Mouse (Mus musculus) layer of hippocampus, postnatal 14 days (tissue): ENCODE measurements around the gene Naa25. TPM values are rescaled to one million over a fixed set of nuclear protein-coding genes. Genes with fewer than 3 reads are reported as not detected.
A peak's percentile ranks its signal among the peaks of the same experiment; 100 is the strongest.
"Not testable (repeated sequence)": the region's sequence is repeated elsewhere in the genome, so short reads cannot be mapped to it uniquely, and the experiment has no call there.

Source experiments
- DNase-seq, 2 experiments: peaks; one replicate each; pipeline ENCODE4 v3.0.0; 2021 to 2022; ENCODE audit warnings: low spot score in 2 of 2, mixed read lengths in 1 of 2
- long read RNA-seq, 2 experiments: library from polyadenylated mRNA; stranded (forward); transcript quantifications; one replicate each; pipeline ENCODE4 v2.0.0; 2021
- total RNA-seq, 2 experiments: library from RNA; stranded (reverse); gene quantifications; 2 replicates each; pipeline ENCODE4 v1.2.3; 2021

The Naa25 gene
- 10 to 100 TPM; 39.4 to 41.9 TPM for total RNA-seq
- long read RNA-seq, experiment 1, full-length matches to known transcripts, result 12 of 20 reads
- long read RNA-seq, experiment 1, partial matches to known transcripts, result 5 of 20 reads
- long read RNA-seq, experiment 1, other reads (novel, unspliced or antisense), result 3 of 20 reads
- long read RNA-seq, experiment 2, full-length matches to known transcripts, result 15 of 33 reads
- long read RNA-seq, experiment 2, partial matches to known transcripts, result 7 of 33 reads
- long read RNA-seq, experiment 2, other reads (novel, unspliced or antisense), result 11 of 33 reads

DNA sequence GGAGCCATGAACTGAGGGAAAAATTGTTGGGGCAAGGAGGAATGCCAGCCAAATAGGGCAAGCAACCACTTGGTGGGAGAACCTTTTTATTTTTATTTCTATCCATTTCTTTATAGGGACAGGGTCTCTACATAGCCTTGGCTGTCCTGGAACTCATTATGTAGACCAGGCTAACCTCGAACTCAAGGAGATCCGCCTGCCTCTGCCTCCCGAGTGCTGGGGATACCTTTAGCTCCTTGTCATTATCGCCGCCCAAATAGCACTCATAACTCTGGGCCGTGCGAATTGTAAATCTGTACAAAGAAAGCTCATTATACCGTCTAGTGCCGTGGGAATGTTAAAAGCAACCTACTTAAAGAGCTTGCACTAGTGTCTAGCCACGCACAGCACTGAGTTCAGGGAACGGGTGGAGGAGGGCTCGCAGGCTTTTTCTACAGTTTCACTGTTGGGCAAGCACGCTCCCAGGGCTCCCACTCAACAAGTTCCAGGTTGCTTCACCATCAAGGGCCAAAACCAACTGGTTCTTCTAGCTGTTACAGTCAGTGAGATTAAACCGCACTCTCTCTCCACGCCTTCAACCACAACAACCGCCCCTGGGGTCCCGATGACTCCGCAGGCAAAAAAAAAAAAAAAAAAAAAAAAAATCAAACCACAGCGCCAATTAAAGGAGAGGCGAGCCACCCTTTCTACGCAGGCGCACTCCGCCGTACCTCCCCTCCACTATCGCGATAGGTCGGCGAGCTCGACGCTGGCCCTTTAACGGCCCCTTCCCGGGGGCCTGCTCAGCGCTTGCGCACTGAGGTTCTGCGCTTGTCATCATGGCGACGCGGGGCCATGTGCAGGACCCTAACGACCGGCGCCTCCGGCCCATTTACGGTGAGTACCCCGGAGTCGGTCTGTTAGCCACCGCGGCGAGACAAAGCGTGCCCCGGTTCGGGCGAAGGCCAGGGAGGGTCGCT is at the start of gene Naa25:
TSS of gene Naa25 (plus strand) at position 750 of the 959 bp plus-strand sequence.
- DNase-seq, result peak; percentile 92 to 95

GRCm38 (mm10) chr5:121359229-121359628 is 38.5 kb upstream of the Naa25 start:
- DNase-seq, result no peak

DNA sequence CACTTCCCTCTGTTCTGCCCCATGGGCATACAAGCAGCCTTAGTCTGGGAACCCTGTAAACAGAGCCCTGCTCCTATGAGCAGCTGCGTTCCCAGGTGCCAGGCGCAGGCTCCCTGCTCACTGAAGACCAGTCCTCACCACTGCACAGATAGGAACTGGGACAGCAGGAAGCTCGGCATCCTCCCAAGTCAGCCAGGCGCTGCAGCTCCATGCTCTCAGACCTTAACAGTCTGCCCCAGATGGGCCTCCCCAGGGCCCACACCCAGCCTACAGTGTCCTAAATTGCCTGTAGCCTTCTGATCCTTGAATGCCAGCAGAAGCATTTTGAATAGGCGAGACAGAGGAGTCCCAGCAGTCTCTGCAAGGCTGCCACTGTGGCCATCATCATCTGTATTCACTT is 36.0 kb upstream of the Naa25 start:
- DNase-seq, result no peak

DNA sequence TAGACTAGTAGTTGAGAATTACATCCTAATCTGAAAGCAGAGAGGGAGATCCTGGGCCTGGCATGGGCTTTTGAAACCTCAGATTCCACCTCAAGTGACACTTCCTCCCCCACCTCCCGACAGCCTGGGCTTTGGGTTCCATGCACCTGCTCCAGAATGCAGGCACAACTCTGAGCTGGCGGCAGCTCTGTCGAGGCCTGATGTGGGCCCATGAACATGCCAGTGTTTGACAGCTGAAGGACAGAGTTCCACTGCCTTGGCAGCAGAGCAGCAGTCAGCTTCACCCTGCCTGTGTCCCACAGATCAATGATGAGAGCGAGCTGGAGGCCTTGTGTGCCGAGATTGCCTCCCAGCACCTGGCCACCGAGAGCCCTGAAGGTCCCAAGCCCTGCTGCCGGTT is 34.3 kb upstream of the Naa25 start:
- DNase-seq, result no peak

DNA sequence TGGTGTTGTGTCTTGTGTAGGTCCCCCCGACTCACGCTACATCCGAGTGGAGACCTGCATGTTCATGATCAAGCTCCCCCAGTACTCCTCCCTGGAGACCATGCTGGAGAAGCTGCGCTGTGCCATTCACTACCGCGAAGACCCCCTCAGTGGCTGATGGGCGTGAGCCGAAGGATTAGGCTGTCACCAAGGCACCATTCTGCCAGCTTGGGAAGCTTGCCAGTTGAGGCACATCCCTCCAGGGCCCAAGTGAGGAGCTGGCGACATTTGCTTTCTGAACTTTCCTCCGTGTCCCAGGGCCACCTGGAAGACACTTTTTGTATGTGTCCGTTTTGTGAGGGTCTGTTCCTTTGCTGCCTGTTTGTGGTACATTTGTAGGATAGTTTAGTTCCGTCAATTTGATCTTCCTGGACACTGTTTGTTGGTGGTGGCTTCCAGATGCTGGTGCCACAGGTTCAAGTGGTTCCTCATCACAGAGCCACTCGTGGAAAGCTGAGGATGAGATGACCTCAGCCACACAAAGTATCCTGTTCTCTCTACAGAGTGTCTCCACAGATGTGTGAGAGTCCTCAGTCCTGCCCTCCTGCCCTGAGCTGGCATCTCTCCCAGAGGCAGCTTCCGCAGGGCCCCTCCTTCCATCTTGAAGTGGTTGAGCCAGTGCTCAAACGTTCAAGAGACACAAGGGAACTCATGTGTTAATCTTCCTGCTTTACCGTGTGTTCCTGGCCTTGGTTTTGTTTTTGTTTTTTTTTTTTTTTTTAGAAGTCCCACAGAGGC is 31.1 kb upstream of the Naa25 start:
- no peak for DNase-seq

GRCm38 (mm10) chr5:121367255-121367654 is 30.5 kb upstream of the Naa25 start:
- no peak for DNase-seq

GRCm38 (mm10) chr5:121371712-121372111 is 26.0 kb upstream of the Naa25 start:
- no peak for DNase-seq

GRCm38 (mm10) chr5:121374790-121375189 is 22.9 kb upstream of the Naa25 start:
- DNase-seq, result no peak

DNA sequence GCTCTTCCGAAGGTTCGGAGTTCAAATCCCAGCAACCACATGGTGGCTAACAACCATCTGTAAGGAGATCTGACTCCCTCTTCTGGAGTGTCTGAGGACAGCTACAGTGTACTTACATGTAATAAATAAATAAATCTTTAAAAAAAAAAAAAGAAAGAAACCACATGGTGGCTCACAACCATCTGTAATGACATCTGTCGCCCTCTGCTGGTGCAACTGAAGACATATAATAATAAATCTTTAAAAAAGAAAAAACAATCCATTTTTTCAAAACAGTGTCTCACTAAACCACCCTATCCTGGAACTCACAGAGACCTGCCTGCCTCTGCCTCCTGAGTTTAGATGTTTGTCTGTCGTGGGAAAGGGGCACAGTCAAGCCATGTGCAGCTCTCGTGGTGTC is 20.8 kb upstream of the Naa25 start:
- not testable (repeated sequence) for DNase-seq

DNA sequence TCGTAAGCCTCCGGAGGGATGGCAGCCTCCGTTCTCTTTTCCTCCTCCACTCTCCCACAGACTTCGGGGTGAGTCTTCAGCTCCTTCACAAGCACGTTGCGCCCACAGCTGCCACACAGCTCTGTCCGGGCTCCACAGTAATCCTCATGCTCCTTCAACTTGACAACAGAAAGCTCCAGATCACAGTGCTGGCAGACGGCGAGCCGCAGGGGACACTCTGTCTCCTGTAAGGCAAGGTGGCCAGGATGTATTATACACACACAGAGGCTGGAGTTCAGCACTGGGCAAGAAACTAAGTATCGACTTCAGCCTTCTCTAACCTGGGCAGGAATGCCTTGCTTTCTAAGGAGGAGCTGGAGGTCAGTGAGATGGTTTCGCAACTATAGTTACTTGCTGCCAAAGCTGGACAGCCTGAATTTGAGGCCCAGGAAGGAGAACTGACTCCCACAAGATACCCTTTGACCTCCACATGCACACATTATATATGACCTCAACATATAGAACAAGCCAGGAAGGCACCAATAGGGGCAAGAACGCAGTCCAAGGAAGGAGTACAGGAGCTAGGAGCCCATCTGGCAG is 19.0 kb upstream of the Naa25 start:
- DNase-seq, result no peak

DNA sequence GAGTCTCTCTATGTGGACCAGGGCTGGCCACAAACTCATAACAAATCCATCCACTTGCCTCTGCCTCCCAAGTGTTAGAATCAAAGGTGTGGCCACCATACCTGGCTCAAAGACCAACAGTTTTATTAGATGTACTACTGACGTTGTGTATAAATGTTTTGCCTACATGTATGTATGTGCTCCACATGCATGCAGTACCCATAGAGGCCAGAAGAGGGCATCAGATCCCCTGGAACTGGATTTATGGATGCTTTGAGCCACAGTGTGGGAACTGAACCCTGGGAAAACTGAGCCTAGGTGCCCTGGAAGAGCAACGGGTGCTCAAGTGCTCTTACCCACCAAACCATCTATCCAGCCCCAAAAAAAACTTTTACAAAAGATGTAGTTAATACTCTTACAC is 17.0 kb upstream of the Naa25 start:
- no peak for DNase-seq

DNA sequence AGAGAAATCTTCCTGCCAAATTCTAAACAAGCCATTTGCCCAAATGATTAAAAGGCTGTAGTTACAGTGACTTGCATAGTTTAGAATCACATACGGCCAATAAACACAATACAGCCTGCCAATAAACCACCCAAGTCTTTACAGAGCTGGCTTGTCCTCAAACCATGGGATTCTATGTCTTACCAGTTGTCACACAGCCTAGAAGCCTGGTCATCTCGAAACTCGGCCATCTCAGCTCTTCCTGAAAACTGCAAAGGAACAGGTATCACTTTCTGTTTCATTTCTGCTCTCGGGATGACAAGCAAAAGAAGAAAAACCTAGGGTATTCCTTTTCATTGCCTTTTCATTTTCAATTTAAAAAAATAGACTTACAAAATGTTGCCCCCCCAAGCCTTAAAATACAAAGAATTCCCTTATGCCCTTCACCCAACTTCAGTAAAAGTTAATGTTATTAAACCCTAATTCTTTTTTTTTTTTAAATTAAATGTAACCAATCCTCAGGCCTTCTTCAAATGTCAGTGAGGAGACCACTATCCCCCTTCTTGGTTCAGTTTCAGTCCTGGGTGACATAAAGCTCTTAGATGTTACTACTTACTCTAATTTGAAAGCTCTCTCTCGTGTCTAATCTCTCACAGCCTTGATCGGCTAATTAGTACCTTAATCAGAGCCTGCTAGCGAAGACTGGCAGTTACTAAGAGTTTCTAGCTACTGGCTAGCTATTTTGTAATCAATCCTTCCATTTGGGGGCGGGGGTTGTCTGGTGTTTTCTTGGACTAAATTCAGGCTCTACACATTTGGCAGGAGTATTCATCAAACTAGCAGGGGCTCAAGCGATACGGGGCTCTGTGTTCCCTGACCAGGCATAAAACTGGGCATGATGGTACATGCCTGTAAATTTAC is 13.6 kb upstream of the Naa25 start:
- DNase-seq, result no peak

DNA sequence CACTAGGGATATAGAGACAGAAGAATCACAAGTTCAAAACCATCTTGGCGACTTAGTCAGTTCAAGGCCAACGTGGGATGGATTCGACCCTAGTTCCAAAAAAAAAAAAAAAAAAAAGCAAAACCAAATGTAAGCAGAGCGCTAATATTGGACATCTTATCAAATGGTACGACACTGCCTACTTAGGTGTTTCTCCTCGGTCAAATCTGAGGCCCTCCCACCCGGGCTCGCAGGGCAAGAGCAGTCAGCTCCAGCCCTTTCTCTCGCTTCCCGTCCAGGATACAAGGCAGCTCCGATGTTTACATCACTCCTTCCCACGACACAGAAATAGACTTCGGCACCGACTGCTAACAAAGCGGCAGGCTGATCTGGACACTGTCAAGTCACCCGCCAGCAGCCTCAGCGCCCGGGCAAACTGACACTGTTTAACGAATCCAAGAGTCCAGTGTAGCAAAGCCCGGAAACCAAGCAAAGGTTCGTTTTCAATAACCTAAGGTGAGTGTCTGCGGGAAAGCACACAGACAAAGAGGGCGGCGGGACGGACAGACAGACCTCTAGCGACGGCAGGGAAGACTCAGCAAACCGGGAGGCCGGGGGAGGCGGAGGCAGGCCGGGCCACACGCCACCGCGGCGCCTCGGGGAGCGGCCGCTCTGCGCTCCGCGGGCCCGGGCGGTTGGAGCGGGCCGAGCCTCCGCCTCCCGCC is 12.8 kb upstream of the Naa25 start:
- peak in 1 of 2 experiments; percentile 47 for DNase-seq

DNA sequence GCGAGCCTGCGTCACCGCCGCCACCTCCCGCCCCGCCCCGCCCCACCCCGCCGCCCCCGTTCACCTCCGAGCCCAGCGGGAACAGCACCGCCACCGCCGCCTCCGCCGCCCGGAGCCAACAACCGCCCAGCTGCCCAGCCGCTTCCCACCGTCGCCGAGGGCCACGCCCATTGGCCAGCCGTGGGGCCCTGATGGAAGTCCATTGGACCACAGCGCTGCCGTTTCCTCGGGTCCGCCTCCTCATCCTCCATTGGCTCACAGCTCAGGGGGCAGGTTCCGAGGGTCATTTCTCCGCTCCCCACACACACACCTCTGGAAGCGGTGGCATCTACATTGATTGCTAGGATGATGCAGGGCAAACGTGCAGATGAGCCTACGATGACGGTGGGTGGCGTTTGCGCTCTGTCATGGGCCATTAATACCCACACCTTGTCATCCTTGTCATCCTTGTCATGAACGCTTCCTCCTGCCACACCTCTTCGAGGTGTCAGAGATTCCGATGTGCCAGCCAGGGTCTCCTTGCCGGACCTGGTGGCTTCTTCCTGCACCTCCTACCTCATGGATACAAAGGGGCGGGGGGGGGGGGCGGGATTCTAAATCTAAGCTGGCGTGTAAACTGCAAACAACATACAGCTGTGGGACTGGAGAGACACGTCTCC is 12.1 kb upstream of the Naa25 start, which contains the start of gene Trafd1:
TSS of gene Trafd1 (minus strand) at position 172 of the 659 bp plus-strand sequence.
- peak; percentile 90 to 94 for DNase-seq

DNA sequence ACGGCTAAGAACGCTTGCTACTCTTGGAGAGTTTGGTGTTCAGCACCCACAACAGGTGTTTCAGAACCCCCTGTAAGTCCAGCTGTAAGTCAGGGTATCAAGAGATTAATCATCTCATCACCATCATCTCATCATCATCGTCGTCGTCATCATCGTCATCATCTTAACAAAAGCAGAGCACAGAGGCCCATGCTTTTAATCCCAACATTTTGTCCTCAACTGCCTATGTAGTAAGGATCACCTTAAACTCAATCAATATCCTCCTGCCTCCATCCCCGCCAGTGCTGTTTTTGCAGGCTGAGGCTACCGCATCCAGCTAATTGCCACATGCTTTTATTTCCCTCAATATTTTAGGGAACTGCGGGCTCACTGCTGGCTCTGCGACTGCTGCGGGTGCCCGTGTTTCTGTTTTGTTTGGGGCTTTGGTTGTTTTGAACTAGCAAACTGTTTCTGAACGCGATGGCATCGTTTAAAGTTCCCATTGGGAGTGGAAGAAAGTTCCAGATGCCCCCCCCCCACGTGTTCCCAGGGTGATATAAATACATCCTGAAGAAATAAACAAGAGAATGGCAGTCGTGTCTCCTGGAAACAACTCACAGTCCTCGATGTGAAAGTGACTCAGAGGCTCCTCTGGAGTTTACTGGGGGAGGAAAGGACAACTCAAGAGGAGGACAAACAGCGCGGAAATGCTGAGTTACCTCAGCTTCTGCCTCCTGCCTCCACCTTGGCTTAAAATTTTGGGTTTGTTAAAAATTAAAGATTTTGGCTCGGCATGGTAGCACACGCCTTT is 11.4 kb upstream of the Naa25 start:
- DNase-seq, result no peak

DNA sequence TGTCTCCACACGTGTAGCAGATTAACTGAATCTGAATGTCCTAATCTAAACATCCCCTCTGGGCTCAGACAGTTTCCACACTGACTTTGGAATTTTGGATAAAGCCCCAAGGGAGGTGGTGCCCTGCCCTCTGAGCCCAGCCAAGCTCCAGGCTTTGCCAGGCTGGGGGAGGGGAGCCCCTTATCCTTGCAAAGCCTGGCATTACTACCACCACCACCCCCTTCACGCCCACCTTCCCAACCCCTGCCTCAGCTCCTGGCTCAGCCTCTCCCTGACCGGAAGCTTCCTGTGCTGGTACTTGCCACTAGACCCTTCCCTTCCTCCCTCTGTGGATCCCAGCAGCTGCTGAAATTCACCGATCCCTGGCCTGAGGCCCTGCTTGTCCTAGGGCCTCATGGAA is 10.6 kb upstream of the Naa25 start:
- DNase-seq, result no peak

DNA sequence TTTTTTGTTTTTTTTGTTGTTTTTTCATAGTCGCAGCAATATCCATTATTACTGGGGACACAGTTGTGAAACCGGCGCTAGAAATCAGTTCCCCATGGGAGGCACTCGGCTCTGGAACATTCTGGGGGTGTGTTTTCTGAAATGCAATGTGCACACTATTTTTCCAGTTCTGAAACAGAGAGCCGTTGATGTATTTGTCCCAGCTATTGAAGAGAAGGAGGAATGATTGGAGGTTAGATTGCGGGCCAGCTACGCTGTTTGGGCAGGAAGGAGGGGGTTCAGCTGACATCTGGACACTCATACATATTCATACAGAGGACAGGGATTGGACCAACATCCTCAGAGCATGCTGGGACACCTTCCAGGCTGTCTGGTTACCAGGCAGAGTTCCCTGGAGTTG is 8.6 kb upstream of the Naa25 start:
- peak in 1 of 2 experiments; percentile 51 for DNase-seq

- no peak for DNase-seq
Measured at GRCm38 (mm10) chr5:121389691-121390090, 8.0 kb upstream of the Naa25 start.
